Mouse (Mus musculus): ENCODE results near the gene Ppt1. TPM values are rescaled to one million over a fixed set of nuclear protein-coding genes. Genes with fewer than 3 reads are reported as not detected.
"Not testable (repeated sequence)": the region's sequence is repeated elsewhere in the genome, so short reads cannot be mapped to it uniquely, and the experiment has no call there.

Ppt1 gene
- 10 to 100 TPM; 65.8 to 73.0 TPM for total RNA-seq (2021)
- long read RNA-seq, transcript Ppt1-201 (9 exons, 2,381 nt), result major isoform, 84 of 108 reads
- long read RNA-seq, partial matches to known transcripts, result 1 of 108 reads
- long read RNA-seq, other reads (novel, unspliced or antisense), result 21 of 108 reads

- peak; percentile 87 to 92 for DNase-seq (ENCODE audit: low spot score in 2 of 2)
Observed at GRCm38 (mm10) chr4:122835530-122836402, at the start of gene Ppt1. TSS of gene Ppt1 (plus strand) at chr4:122836242.

GRCm38 (mm10) chr4:122789335-122790089, 46.5 kb upstream of the Ppt1 start:
- no peak for DNase-seq (ENCODE audit: low spot score in 2 of 2)

- DNase-seq (ENCODE audit: low spot score in 2 of 2), result peak; percentile 81 to 85
Observed at GRCm38 (mm10) chr4:122808108-122808507, 27.9 kb upstream of the Ppt1 start.

GRCm38 (mm10) chr4:122811180-122811579, 24.9 kb upstream of the Ppt1 start:
- DNase-seq (ENCODE audit: low spot score in 2 of 2), result no peak

GRCm38 (mm10) chr4:122811824-122812223, 24.2 kb upstream of the Ppt1 start:
- DNase-seq (ENCODE audit: low spot score in 2 of 2), result no peak

- no peak for DNase-seq (ENCODE audit: low spot score in 2 of 2)
Observed at GRCm38 (mm10) chr4:122816202-122816601, 19.8 kb upstream of the Ppt1 start.

GRCm38 (mm10) chr4:122820941-122821340, 15.1 kb upstream of the Ppt1 start:
- not testable (repeated sequence) for DNase-seq (ENCODE audit: low spot score in 2 of 2)

GRCm38 (mm10) chr4:122827651-122828050, 8.4 kb upstream of the Ppt1 start:
- DNase-seq (ENCODE audit: low spot score in 2 of 2), result no peak

- DNase-seq (ENCODE audit: low spot score in 2 of 2), result no peak
Observed at GRCm38 (mm10) chr4:122829339-122829738, 6.7 kb upstream of the Ppt1 start.

- no peak for DNase-seq (ENCODE audit: low spot score in 2 of 2)
Observed at GRCm38 (mm10) chr4:122831888-122832287, 4.2 kb upstream of the Ppt1 start.

- no peak for DNase-seq (ENCODE audit: low spot score in 2 of 2)
Observed at GRCm38 (mm10) chr4:122836403-122836775, 347 bp downstream of the Ppt1 start.

GRCm38 (mm10) chr4:122837180-122837730, 1.2 kb downstream of the Ppt1 start:
- DNase-seq (ENCODE audit: low spot score in 2 of 2), result no peak

- no peak for DNase-seq (ENCODE audit: low spot score in 2 of 2)
Observed at GRCm38 (mm10) chr4:122837994-122838393, 2.0 kb downstream of the Ppt1 start.

- DNase-seq (ENCODE audit: low spot score in 2 of 2), result no peak
Observed at GRCm38 (mm10) chr4:122838416-122838815, 2.4 kb downstream of the Ppt1 start.

- no peak for DNase-seq (ENCODE audit: low spot score in 2 of 2)
Observed at GRCm38 (mm10) chr4:122848150-122848621, 12.1 kb downstream of the Ppt1 start.

- no peak for DNase-seq (ENCODE audit: low spot score in 2 of 2)
Observed at GRCm38 (mm10) chr4:122851535-122851934, 15.5 kb downstream of the Ppt1 start.

GRCm38 (mm10) chr4:122853691-122854090, 17.6 kb downstream of the Ppt1 start:
- no peak for DNase-seq (ENCODE audit: low spot score in 2 of 2)

GRCm38 (mm10) chr4:122854770-122855169, 18.7 kb downstream of the Ppt1 start:
- no peak for DNase-seq (ENCODE audit: low spot score in 2 of 2)

- no peak for DNase-seq (ENCODE audit: low spot score in 2 of 2)
Observed at GRCm38 (mm10) chr4:122857909-122858308, 21.9 kb downstream of the Ppt1 start.

- DNase-seq (ENCODE audit: low spot score in 2 of 2), result no peak
Observed at GRCm38 (mm10) chr4:122859096-122859674, 23.1 kb downstream of the Ppt1 start.

- DNase-seq (ENCODE audit: low spot score in 2 of 2), result no peak
Observed at GRCm38 (mm10) chr4:122861836-122862235, 25.8 kb downstream of the Ppt1 start.

Data from layer of hippocampus, postnatal 10 days (tissue).